Mouse (Mus musculus): ENCODE data around the gene Ooep.

- TF ChIP-seq POLR2A (IDR thresholded peaks at IDR 0.05; ENCODE audit: low read depth, low read length) = no peak
- no peak for TF ChIP-seq MAFK (IDR thresholded peaks at IDR 0.05; ENCODE audit: insufficient replicate concordance, low read length)
- no peak for TF ChIP-seq JUND (conservative IDR thresholded peaks at IDR 0.05; ENCODE audit: low read depth, low read length)
- TF ChIP-seq USF1 (IDR thresholded peaks at IDR 0.05; ENCODE audit: low read depth, low read length) = no peak
- TF ChIP-seq EP300 (IDR thresholded peaks at IDR 0.05; ENCODE audit: low read length) = no peak
- no peak for TF ChIP-seq UBTF (IDR thresholded peaks at IDR 0.05; ENCODE audit: low read depth, low read length)
- TF ChIP-seq SIN3A (IDR thresholded peaks at IDR 0.05; ENCODE audit: low read length) = no peak
- no peak for TF ChIP-seq NRF1 (IDR thresholded peaks at IDR 0.05; ENCODE audit: low read depth, low read length)
- TF ChIP-seq USF2 (conservative IDR thresholded peaks at IDR 0.05; ENCODE audit: low read depth, low read length) = no peak
- no peak for TF ChIP-seq MXI1 (IDR thresholded peaks at IDR 0.05; ENCODE audit: low read depth, low read length)
Observed at GRCm38 (mm10) chr9:78369786-78370185, 8.7 kb downstream of the Ooep start.

Measured in CH12.LX (cell line).